Mouse (Mus musculus) cerebellum, postnatal 10 days (tissue): ENCODE results near the gene Afg3l1.
"Not testable (repeated sequence)": the region's sequence is repeated elsewhere in the genome, so short reads cannot be mapped to it uniquely, and the experiment has no call there.

Experiments
- DNase-seq, 2 experiments: peaks; one replicate each; pipeline ENCODE4 v3.0.0; 2021; ENCODE audit warnings: mixed read lengths in 2 of 2

Gene Afg3l1

DNA sequence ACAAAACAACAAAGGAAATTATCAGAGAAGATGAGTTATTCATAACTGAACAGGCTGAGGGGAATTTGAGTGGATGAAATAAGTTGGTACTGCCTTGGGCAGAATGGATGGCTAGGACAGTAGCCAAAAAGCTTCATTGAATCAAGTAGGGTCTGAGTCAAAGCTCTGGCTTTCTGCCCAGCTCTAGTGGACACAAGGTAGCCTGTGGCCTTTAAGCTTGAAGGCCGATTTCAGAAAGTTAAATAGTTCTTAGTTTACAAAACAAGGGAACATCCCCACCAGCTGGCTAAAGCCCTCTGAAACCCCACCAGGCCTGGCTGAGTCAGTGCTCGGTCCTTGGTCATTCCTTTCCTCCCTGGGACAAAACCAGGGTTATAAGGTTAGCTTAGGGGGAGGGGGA is 38.9 kb downstream of the Afg3l1 start:
- DNase-seq = peak in 1 of 2 experiments; percentile 39

DNA sequence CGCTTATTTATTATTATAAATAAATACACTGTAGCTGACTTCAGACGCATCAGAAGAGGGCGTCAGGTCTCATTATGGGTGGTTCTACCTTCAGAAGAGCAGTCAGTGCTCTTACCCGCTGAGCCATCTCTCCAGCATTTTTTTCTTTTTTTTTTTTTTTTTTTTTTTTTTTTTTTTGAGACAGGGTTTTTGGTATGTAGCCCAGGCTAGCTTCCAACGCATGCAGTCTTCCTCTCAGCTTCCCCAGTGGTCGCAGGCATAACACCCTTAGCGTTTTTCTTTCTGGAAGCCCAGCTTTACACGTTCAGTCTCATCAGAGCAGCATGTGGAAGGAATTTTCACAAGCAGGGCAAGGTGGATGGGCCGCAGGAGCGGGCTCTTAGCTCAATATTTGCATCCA is 40.5 kb downstream of the Afg3l1 start:
- DNase-seq = no peak

DNA sequence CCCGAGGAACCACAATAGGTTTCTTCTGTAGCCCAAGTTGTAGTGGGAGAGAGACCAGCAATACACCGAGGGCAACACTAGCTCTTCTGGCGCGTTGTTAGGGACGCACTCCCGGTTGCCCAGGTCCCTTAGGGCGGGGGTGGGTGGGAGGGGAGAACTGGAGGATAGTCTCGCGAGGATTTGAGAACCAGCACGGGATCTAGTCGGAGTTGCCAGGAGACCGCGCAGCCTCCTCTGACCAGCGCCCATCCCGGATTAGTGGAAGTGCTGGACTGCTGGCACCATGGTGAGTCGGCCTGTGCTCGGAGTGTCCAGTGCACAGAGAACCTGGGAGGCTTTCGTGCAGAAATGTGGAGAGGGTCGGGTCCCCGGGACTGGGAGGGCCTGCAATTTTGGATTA is 41.0 kb downstream of the Afg3l1 start, which contains the start of gene Gas8:
Gas8 (plus strand) TSS at position 168 of the 400 bp plus-strand sequence.
- DNase-seq = peak; percentile 93 to 95

DNA sequence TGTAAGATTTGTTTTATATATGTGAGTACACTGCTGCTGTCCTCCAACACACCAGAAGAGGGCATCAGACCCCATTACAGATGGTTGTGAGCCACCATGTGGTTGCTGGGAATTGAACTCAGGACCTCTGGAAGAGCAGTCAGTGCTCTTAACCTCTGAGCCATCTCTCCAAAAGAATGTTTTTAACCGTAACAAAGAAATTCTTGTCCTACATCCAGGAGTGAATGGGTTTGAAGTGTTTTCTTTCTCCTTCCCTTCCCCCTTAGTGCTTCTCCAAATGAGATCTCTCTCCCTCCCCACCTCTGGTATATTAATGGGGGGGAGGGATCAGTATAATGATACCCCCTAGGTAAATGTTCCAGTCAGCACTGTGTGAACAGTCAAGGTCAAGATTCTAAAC is 42.3 kb downstream of the Afg3l1 start:
- DNase-seq = not testable (repeated sequence)

DNA sequence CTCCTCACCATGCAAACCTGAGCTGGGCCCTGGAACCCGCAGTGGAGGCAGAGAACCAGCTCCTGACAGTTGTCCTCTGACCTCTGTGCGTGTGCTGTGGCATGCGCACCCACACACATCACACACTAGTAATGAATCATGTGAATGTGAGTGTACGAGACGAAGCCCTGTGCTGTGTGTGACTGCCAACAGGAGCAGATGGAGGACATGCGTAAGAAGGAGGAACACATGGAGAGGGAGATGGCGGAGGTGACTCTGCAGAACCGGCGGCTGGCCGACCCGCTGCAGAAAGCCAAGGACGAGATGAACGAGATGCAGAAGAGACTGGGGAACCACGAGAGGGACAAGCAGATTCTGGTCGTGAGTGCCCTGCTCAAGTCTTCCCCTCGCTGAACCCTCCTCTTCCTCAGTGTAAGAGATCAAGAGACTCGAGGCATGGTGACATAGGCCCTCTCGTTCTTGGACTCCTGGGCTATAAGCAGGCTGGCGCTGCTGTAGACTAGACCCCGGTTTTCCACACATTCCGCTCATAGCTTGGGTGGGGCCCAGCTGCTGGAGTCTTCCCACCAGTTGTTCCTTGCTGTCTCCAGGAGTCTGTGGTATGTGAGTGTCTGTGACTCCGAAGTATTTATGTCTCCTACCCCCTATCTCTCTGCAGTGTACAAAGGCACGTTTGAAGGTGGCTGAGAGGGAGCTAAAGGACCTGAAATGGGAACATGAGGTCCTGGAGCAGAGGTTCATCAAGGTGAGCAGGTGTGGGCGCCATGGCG is 50.2 kb downstream of the Afg3l1 start:
- DNase-seq = no peak

DNA sequence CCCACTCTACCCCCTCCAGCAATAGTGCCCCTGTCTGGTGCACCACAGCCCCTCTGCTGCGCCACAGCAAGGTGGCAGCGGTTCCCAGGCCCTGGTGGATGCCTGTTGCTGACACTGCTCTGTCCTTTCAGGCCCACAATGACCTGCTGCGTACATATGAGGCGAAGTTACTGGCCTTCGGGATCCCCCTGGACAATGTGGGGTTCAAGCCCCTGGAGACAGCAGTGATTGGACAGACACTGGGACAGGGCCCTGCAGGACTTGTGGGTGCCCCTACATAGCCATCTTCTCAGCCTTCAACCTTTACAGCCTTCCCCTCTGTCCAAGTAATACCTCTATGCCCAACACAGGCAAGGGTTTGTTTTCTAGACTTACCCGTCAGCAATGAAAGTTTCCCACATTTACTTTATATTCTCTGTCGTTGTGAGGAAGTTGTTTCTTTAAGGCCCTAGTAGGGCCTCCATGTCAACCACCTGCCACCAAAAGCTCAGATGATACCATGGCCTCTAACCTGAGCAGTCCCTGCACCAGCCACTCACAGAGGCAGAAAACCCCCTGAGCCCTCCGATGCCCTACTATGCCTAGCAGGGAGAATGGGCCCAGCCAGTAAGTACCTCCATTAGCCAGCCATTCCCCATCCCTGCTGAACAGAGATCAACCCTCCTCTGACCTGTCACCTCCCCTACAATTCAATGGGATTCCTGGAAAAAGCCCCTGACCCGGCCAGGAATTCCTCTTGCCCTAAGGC is 58.7 kb downstream of the Afg3l1 start:
- DNase-seq = peak in 1 of 2 experiments; percentile 4

DNA sequence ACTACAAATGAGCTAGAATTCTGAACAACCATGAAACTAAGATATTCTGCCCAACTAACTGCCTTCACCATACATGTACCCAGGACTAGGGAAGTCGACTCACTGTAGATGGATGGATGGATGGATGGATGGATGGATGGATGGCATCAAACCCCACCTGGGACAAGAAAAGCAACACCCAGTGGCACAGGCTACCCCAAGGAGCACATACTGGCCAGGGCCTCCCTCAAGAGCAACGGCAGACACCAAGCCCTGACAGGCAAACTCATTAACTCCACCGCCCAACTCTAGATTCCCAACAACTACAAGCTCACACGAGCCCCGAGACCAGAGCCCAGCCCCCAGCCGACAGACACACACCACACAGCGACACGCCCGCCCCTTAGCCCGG is 59.3 kb downstream of the Afg3l1 start:
- DNase-seq = no peak

DNA sequence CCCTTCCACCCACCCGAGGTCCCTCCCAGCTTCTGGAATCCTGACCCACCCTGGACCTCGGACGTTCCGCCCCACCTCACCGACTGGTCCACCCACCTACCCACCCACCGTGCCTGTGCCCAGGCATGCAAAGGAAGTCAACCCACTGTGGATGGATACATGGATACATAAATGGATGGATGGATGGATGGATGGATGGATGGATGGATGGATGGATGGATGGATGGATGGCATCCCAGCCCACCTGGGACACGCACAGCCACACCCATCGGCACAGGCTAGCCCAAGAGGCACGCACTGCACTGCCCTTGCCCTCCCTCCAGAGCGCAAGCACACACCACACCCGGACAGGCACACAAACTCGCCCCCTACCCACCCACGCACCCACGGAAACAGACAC is 59.9 kb downstream of the Afg3l1 start:
- peak; percentile 24 to 58 for DNase-seq
